Mouse (Mus musculus) erythroblast, adult 5-6 weeks (primary cell): ENCODE data around the gene Enpp1. TPM values are rescaled to one million over a fixed set of nuclear protein-coding genes. Genes with fewer than 3 reads are reported as not detected.
A peak's percentile ranks its signal among the peaks of the same experiment; 100 is the strongest.
"Not testable (repeated sequence)": the region's sequence is repeated elsewhere in the genome, so short reads cannot be mapped to it uniquely, and the experiment has no call there.

Experiments used
- ATAC-seq: replicated peaks from 2 replicates; pipeline ENCODE4 v1.8.0; 2016; ENCODE audit warnings: moderate number of reproducible peaks, mild to moderate bottlenecking, moderate TSS enrichment, inconsistent platforms; ENCODE audit not compliant: poor library complexity, low FRiP score, severe bottlenecking
- total RNA-seq, 2 experiments: library from RNA; stranded (forward) in 1 of 2; stranded (reverse) in 1 of 2; fragments of 150-400 nt in 1 of 2; fragments of 200-764, 138-1000 nt in 1 of 2; gene quantifications; 2 replicates each; pipeline versions ENCODE4 v1.2.3 to v1.2.4; 2015 to 2017; ENCODE audit warnings: low replicate concordance in 2 of 2

Gene Enpp1
- total RNA-seq, 2 experiments from 2014 or later, result 0.09 to 0.38 TPM

- no peak for ATAC-seq
Measured at GRCm38 (mm10) chr10:24641416-24642140, 70.4 kb downstream of the Enpp1 start.

- no peak for ATAC-seq
Measured at GRCm38 (mm10) chr10:24640186-24640875, 71.6 kb downstream of the Enpp1 start.

- no peak for ATAC-seq
Measured at GRCm38 (mm10) chr10:24639596-24639995, 72.4 kb downstream of the Enpp1 start.

- ATAC-seq, result no peak
Measured at GRCm38 (mm10) chr10:24638306-24639070, 73.5 kb downstream of the Enpp1 start.

GRCm38 (mm10) chr10:24636986-24637385 lies 75.0 kb downstream of the Enpp1 start:
- no peak for ATAC-seq

- ATAC-seq, result no peak
Measured at GRCm38 (mm10) chr10:24635884-24636283, 76.1 kb downstream of the Enpp1 start.

- no peak for ATAC-seq
Measured at GRCm38 (mm10) chr10:24635331-24635815, 76.6 kb downstream of the Enpp1 start.

GRCm38 (mm10) chr10:24634288-24634687 lies 77.7 kb downstream of the Enpp1 start:
- no peak for ATAC-seq

GRCm38 (mm10) chr10:24631122-24631521 lies 80.8 kb downstream of the Enpp1 start:
- ATAC-seq, result no peak

GRCm38 (mm10) chr10:24630469-24631081 lies 81.4 kb downstream of the Enpp1 start:
- peak; percentile 74 for ATAC-seq

GRCm38 (mm10) chr10:24629086-24629720 lies 82.8 kb downstream of the Enpp1 start:
- ATAC-seq, result no peak

GRCm38 (mm10) chr10:24628466-24628865 lies 83.5 kb downstream of the Enpp1 start:
- no peak for ATAC-seq

GRCm38 (mm10) chr10:24627262-24627661 lies 84.7 kb downstream of the Enpp1 start:
- ATAC-seq, result no peak

GRCm38 (mm10) chr10:24625060-24625701 lies 86.8 kb downstream of the Enpp1 start:
- ATAC-seq, result peak; percentile 53; the same call in 1 of the 2 replicates

GRCm38 (mm10) chr10:24622586-24622985 lies 89.4 kb downstream of the Enpp1 start:
- ATAC-seq, result peak; percentile 83

GRCm38 (mm10) chr10:24621572-24621971 lies 90.4 kb downstream of the Enpp1 start:
- peak; percentile 60; the same call in 1 of the 2 replicates for ATAC-seq

GRCm38 (mm10) chr10:24616572-24616971 lies 95.4 kb downstream of the Enpp1 start:
- ATAC-seq, result not testable (repeated sequence)

GRCm38 (mm10) chr10:24615799-24616198 lies 96.2 kb downstream of the Enpp1 start:
- ATAC-seq, result no peak

GRCm38 (mm10) chr10:24614726-24615125 lies 97.2 kb downstream of the Enpp1 start:
- ATAC-seq, result no peak
